Mouse (Mus musculus) adrenal gland, postnatal 14 days (tissue): Measurements from ENCODE around the gene Ccl9. TPM values are rescaled to one million over a fixed set of nuclear protein-coding genes. Genes with fewer than 3 reads are reported as not detected.
A peak's percentile ranks its signal among the peaks of the same experiment; 100 is the strongest.

Source experiments
- DNase-seq: peaks from one replicate; pipeline ENCODE4 v3.0.0; 2021; ENCODE audit warnings: mixed read lengths
- long read RNA-seq, 2 experiments: library from polyadenylated mRNA; stranded (forward); transcript quantifications; one replicate each; pipeline ENCODE4 v2.0.0; 2021
- total RNA-seq: library from RNA; stranded (reverse); gene quantifications from 2 replicates; pipeline ENCODE4 v1.2.3, GENCODE M21; 2021

The Ccl9 gene
- 4.5 and 10.3 TPM in 2 replicates for total RNA-seq
- long read RNA-seq, experiment 1, partial matches to known transcripts, result 0 of 1 reads
- long read RNA-seq, experiment 1, other reads (novel, unspliced or antisense), result 0 of 1 reads
- long read RNA-seq, experiment 2, transcript Ccl9-201 (4 exons, 3,006 nt), result major isoform, 7 of 7 reads
- long read RNA-seq, experiment 2, partial matches to known transcripts, result 0 of 7 reads
- long read RNA-seq, experiment 2, other reads (novel, unspliced or antisense), result 0 of 7 reads

GRCm38 (mm10) chr11:83578186-83578760, at the start of gene Ccl9:
Ccl9 (minus strand) TSS chr11:83578636.
- no peak for DNase-seq

GRCm38 (mm10) chr11:83623586-83623985, 45.1 kb upstream of the Ccl9 start:
- no peak for DNase-seq

DNA sequence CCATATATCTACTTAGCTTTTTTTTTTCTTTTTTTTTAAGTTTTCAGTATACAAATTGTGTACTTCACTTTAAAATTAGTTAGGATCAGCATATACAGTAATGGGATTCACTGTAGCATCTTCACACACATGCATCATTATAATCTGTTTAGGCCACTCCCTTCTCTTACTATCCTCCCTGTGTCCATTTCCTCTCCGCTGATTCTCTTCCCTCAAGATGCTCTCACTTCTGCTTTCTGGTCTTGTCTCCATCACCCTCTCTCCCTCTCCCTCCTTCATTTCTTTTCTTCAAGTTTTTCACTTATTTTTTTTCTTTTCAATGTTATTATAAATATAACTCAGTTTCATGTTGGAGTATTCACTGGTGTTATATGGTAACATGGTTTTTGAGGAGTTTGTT, 40.6 kb upstream of the Ccl9 start:
- DNase-seq, result no peak

DNA sequence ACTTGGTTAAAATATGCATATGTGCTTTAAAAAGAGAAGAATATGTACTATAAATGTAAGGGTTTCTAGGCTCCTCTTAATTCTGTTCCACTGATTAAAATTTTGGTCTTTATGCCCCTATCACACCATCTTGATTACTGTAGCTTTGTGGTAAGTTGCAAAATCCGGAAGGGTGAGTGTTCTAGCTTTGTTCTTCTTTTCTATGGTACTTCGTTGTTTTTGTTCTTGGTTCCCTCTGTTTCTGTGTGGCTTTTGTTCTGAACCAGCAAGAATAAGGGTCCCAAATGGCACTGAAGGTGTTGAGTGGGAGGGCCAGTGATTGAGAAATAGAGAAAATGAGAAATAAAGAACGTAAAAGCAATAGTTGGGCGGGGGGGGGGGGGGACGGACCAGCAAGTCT, 39.8 kb upstream of the Ccl9 start:
- DNase-seq, result no peak

DNA sequence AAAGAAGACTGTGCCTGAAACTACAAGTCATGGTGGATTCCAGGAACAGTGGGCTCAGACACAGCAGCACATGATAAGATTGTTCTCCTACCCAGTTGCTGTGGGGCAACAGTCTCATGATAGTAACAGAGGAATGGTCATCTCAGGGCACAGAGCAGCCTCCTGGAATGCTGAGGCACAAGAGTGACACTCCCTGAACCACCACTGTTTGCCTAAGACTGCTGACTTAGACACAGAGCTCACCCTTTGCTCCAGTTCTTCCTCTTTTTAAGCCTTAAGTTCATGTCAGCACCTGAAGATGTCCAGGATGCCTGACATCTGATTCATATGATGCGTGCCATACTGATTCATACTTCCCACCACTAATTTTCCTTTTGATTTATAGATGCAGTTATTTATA, 38.1 kb upstream of the Ccl9 start:
- no peak for DNase-seq

GRCm38 (mm10) chr11:83610900-83611299, 32.5 kb upstream of the Ccl9 start:
- no peak for DNase-seq

- no peak for DNase-seq
Observed at GRCm38 (mm10) chr11:83606396-83606795, 28.0 kb upstream of the Ccl9 start.

- no peak for DNase-seq
Observed at GRCm38 (mm10) chr11:83605535-83605934, 27.1 kb upstream of the Ccl9 start.

GRCm38 (mm10) chr11:83604698-83605097, 26.3 kb upstream of the Ccl9 start:
- DNase-seq, result no peak

DNA sequence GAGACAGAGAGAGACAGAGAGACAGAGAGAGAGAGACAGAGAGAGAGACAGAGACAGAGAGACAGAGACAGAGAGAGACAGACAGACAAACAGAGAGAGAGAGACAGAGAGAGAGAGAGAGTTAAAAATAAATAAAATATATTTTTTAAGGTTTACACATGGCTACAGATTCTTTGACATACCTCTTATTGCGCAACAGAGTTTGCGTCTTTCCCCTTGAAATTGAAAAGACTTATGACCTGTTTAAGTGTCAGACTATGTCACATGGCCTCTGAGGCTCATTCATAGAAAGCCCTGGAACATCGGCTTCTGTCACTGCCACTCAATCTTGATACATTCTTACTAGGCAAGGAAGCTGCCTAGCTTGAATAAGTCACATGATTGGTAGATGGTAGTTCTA, 25.0 kb upstream of the Ccl9 start:
- no peak for DNase-seq

- no peak for DNase-seq
Observed at GRCm38 (mm10) chr11:83600576-83600975, 22.1 kb upstream of the Ccl9 start.

DNA sequence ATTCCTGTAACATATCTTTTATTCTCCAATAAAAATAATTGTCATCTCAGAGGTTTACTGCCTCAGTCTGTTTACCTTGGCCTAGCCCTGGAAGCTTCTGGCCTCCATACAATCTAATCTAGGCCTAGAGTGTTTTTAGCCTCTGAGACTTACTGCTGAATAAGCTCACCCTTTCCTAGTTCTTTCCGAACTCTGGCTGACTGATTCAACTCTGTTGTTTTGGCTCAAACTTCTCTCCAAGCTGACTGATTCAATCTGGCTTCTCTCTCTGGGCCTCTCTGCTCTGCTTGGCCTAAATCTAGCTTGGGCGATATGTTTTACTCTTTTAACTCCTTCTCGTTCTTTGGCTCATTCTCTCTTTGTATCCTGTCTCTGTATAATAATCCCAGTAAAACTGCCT, 20.6 kb upstream of the Ccl9 start:
- DNase-seq, result no peak

- DNase-seq, result no peak
Observed at GRCm38 (mm10) chr11:83598207-83598837, 19.9 kb upstream of the Ccl9 start.

DNA sequence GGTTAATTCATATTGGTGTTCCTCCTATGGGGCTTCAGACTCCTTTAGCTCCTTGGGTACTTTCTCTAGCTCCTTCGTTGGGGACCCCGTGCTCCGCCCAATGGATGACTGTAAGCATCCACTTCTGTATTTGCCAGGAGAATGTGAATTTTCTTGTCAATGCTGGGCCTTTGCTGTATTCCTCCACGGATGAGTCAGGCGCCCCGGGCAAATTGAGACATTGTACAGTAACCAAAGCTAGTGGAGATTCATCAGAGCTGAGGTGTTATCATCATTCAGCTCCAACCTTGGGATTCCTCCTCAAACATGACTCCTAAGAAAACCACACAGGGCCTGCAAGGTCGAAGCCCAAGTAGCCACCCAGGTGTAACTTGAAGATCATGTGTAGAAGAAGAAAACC, 19.4 kb upstream of the Ccl9 start:
- DNase-seq, result no peak

GRCm38 (mm10) chr11:83595669-83596455, 17.4 kb upstream of the Ccl9 start:
- no peak for DNase-seq

DNA sequence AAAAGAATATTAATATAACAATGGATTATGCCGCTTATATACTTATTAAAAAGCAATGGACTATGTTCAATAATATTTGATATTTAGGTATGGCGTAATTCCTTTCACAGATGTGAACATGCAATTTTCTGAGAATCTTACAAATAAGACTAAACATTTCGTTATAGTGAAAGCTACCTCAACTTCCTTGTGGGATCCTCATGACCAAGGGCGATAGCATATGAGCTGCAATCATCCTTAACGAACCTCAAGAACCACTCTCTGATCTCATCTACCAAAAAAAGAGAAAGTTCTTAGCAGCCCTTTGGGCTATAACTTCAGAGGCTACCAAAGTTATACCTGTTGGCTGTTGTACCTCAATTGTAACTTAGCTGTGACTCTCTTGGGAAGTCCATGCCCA, 15.0 kb upstream of the Ccl9 start:
- DNase-seq, result no peak

DNA sequence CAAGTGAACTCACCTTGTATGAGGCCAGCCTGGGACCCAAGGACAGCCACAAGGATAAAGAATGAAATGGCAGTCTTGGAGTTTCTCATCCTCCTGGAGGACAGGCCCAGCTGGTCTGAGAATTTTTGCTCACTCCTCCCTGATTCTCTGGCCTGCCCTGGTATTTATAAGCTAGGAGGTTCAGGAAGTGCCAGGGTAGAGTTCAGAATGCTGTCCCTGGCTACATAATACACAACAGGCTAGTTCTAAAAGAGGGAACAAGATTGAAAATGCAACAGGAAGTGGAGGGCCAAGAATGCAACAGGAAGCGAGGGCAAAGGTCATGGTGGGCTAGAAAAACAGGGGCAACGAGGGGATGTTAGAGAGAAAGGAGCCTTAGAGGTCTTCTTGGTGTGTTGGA, 14.4 kb upstream of the Ccl9 start, which contains the start of gene Ccl6:
Ccl6 (minus strand) TSS at position 235 of the 400 bp plus-strand sequence.
- no peak for DNase-seq

DNA sequence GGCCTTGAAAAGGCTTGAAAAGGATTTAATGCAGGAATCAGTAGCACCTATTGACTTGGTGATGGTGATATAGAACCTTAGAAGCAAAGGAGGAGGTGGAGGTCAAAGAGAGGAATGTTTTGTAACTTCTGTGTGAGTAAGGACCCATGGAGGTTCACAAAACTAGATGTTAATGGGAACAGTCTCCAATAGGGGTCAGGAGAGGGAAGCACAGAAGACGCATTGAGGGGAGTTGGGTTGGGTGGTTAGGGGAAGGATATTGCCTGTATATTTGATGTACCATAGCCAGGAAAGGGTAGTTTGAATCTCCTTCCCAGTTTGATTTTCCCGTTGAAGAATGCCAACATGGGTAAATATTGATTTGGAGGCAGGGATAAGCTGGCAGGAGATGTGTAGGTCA, 5.8 kb upstream of the Ccl9 start:
- DNase-seq, result no peak

DNA sequence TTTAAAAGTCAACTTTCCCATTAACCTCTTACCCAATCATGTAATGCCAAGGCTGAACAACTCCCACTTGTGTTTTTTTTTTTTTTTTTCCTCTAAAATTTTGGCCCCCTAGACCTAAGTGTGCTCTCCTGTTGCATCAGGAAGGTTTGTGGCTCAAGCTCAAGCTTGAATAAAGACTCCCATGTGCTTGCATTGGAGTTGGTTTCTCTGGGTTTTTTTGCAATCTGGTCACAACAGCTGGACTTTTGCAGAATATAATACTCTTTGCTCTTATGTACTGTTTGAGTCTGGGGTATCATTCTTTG, 5.0 kb upstream of the Ccl9 start:
- no peak for DNase-seq

GRCm38 (mm10) chr11:83582626-83583449, 4.4 kb upstream of the Ccl9 start:
- peak; percentile 11 for DNase-seq

DNA sequence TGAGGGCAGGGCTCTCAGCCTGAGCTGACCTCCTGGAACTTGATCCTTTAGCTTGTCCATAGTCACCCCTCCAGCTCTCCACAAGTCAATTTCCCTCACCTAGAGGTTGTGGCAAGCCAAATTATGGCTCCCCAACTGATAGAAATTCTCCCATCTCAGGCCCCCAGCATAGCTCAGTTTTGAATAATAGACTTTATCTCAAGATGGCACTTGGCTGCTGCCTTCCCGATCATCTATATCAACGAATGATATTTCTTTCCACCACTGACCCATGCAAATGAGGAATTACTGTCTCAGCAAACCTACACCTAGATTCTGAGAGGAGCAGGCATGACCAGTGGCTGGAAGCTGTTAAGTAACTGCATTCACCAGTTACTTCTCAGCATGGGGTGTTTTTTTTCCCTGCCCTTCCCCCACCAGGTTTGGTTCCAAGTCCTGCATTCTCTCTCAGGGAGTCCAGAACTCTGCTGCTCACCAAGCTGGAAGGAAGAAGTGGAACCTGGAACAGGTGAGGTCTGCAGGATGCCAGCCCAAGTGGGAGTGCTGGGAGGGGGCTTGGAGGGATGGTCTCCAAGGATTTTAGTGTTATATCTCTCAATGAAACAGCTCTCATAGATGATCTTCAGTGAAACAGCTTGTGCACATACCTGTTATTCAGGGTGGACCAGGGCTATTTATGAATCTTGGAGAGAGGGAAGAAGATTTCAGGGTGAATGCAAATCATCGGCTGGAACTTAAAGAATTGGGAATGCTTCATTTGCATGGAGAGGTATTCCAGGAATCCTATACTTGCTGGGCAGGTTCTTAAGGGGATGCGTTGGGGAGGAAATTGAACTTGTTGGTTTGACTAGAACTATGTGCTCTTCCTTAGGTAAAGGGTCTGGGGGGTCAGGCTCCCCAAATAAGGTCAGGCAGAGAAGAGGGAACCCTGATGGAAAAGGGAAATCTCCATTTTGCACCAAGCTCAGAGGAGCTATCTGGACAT, 3.5 kb upstream of the Ccl9 start:
- DNase-seq, result no peak
